Mouse (Mus musculus) C2C12 (cell line): ENCODE results near the gene Pdcd1.

ENCODE experiments used
- CTCF ChIP-seq: IDR thresholded peaks from one replicate; pipeline ENCODE4 v1.5.1; 2011; ENCODE audit not compliant: control insufficient read depth, insufficient read depth, insufficient read length
- MAX ChIP-seq: IDR thresholded peaks from one replicate; pipeline ENCODE4 v1.6.1; 2011; ENCODE audit warnings: mild to moderate bottlenecking, control low read depth
- MYOD1 ChIP-seq: IDR thresholded peaks from one replicate; pipeline ENCODE4 v1.6.1; 2011; ENCODE audit warnings: low read depth; ENCODE audit not compliant: control insufficient read depth, insufficient read length
- USF1 ChIP-seq: IDR thresholded peaks from one replicate; pipeline ENCODE4 v1.6.1; 2011; ENCODE audit warnings: low read depth, mild to moderate bottlenecking, control low read depth, moderate library complexity

GRCm38 (mm10) chr1:94051104-94051503 is 1.2 kb downstream of the Pdcd1 start:
- TF ChIP-seq MAX (no peak), MYOD1 (no peak), USF1 (no peak), CTCF (no peak)
